13 mouse cellular contexts compared by ENCODE assay signal in the genomic region with DNA sequence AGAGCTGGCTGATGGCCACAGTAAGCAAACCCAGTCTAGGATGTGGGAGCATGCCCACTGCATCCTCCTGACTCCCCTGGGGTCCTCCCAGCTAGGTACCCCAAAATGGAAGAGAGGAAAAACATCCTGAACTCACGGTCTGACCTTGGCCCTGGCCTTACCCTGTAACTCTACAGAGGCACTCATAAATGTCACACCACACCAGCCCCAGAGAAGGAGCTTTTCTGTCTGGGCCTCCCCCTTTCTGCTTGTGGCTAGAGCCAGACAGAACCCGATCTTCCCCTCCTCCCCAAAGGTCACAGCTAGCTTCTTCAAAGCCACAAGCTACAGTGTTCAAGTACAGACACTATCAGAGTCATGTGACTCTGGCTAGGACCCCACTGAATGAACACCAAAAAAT. TPM values are rescaled to one million over a fixed set of nuclear protein-coding genes. Genes with fewer than 3 reads are reported as not detected.
DNase-seq lines count a peak whose midpoint lies in the region; ATAC-seq and TF ChIP-seq lines count a peak whose summit lies in the region.
"Had no signal": no experiment of that assay in that cellular context is flagged by ENCODE, and none has a peak within 500 bp of the region (broad histone marks: within the 10 kb centered on the region; RNA-seq: fewer than 3 reads in every experiment).

No protein-coding gene starts in this region.

- ATAC-seq in liver, embryonic 12.5 days: no peak
- ATAC-seq in forebrain, postnatal 0 days: no peak

- 22% methylated on average over 2 of the region's 2 CpGs for WGBS in spleen, adult 2 months
- WGBS in liver, embryonic 12.5 days (ENCODE audit: insufficient replicate concordance): 49% methylated on average over 2 of the region's 2 CpGs
- 74% methylated on average over 2 of the region's 2 CpGs for WGBS in forebrain, postnatal 0 days

- H3K4me2 ChIP-seq in liver, embryonic 12.5 days: peak overlapping the region; percentile 22; the same call in 1 of the 2 replicates
- no peak overlapping the region for H3K4me2 ChIP-seq in forebrain, postnatal 0 days (ENCODE audit: low read depth)
- H3K4me2 ChIP-seq: hindbrain, embryonic 14.5 days; limb, embryonic 15.5 days had no signal

- peaks cover 24% of the 10 kb centered on the region for H3K36me3 ChIP-seq in spleen, adult 2 months (ENCODE audit: control insufficient read depth, insufficient read depth, low read length)
- peaks cover 7% of the 10 kb centered on the region; the same call in 1 of the 2 replicates for H3K36me3 ChIP-seq in liver, embryonic 12.5 days
- H3K36me3 ChIP-seq in forebrain, postnatal 0 days (ENCODE audit: insufficient read depth): no peaks in the 10 kb centered on the region
- H3K36me3 ChIP-seq: limb, embryonic 15.5 days had no signal

- H3K9me3 ChIP-seq in liver, embryonic 12.5 days (replicated peaks): no peaks in the 10 kb centered on the region
- H3K9me3 ChIP-seq in forebrain, postnatal 0 days (ENCODE audit: low read length): no peaks in the 10 kb centered on the region
- H3K9me3 ChIP-seq: limb, embryonic 15.5 days had no signal

- no peak for TF ChIP-seq CTCF in spleen, adult 2 months (IDR thresholded peaks at IDR 0.05; ENCODE audit: extremely low read depth, insufficient read depth, insufficient read length, insufficient replicate concordance)
- TF ChIP-seq CTCF in forebrain, postnatal 0 days (IDR thresholded peaks at IDR 0.05; ENCODE audit: low read depth): no peak

- H3K4me1 ChIP-seq in spleen, adult 2 months (ENCODE audit: control insufficient read depth, insufficient read depth, insufficient read length): peaks cover 14% of the 10 kb centered on the region; the same call in 1 of the 2 replicates
- peaks cover 29% of the 10 kb centered on the region for H3K4me1 ChIP-seq in liver, embryonic 12.5 days
- no peaks in the 10 kb centered on the region for H3K4me1 ChIP-seq in forebrain, postnatal 0 days (ENCODE audit: insufficient read depth)
- H3K4me1 ChIP-seq: limb, embryonic 15.5 days had no signal

- peak overlapping the region; percentile 14 for H3K9ac ChIP-seq in liver, embryonic 12.5 days
- H3K9ac ChIP-seq in forebrain, postnatal 0 days: no peak overlapping the region
- H3K9ac ChIP-seq: hindbrain, embryonic 14.5 days; limb, embryonic 15.5 days had no signal

- no peak for TF ChIP-seq POLR2A in spleen, adult 2 months (IDR thresholded peaks at IDR 0.05; ENCODE audit: low read depth, low read length)

- DNase-seq in spleen, adult 2 months (ENCODE audit: low read depth in 1 of 2, low spot score in 2 of 2): no peak
- DNase-seq in spleen, postnatal 10 days (ENCODE audit: low spot score in 2 of 2): no peak
- DNase-seq in T-cell, adult 2 months (ENCODE audit: low spot score): peak; percentile 41
- peak; percentile 49 for DNase-seq in naive thymus-derived CD4-positive, alpha-beta T cell, adult 2 months (ENCODE audit: low read depth)
- DNase-seq in left cerebral cortex, postnatal 10 days (ENCODE audit: extremely low spot score in 1 of 2, low spot score in 2 of 2): no peak
- DNase-seq in forebrain, postnatal 0 days: no peak
- DNase-seq: cerebellum, postnatal 10 days; kidney, adult 18-20 months; kidney, postnatal 4 days; right cerebral cortex, adult 18-20 months had no signal

- intact Hi-C loops in left cerebral cortex, postnatal 10 days (cut with DNase I): no loop called here

- H3K27ac ChIP-seq in spleen, adult 2 months (ENCODE audit: insufficient read depth, low read length): peak overlapping the region; percentile 54
- H3K27ac ChIP-seq in liver, embryonic 12.5 days: peak overlapping the region; percentile 70
- H3K27ac ChIP-seq in forebrain, postnatal 0 days (ENCODE audit: low read depth, low read length): no peak overlapping the region
- H3K27ac ChIP-seq: hindbrain, embryonic 14.5 days; limb, embryonic 15.5 days had no signal

- no peak overlapping the region for H3K4me3 ChIP-seq in spleen, adult 2 months (ENCODE audit: extremely low read depth, insufficient read depth, insufficient read length)
- H3K4me3 ChIP-seq in liver, embryonic 12.5 days: no peak overlapping the region
- H3K4me3 ChIP-seq in forebrain, postnatal 0 days (ENCODE audit: low read depth, low read length): no peak overlapping the region
- H3K4me3 ChIP-seq: limb, embryonic 15.5 days had no signal

- no peaks in the 10 kb centered on the region for H3K27me3 ChIP-seq in spleen, adult 2 months (ENCODE audit: control insufficient read depth, insufficient read depth, low read length)
- H3K27me3 ChIP-seq in liver, embryonic 12.5 days (replicated peaks): no peaks in the 10 kb centered on the region
- H3K27me3 ChIP-seq in forebrain, postnatal 0 days (ENCODE audit: insufficient read depth, low read length): no peaks in the 10 kb centered on the region
- H3K27me3 ChIP-seq: limb, embryonic 15.5 days had no signal

RNA-seq across cellular contexts. Expression of a gene that starts 25.3 kb away (rescaled TPM):
- polyA plus RNA-seq in spleen, adult 2 months (2012; rRNA removed): 45.9 and 63.4 TPM in 2 replicates
- 4.9 TPM in 2 replicates for polyA plus RNA-seq in liver, embryonic 12.5 days (2016; fragmentation: Nextera tagmentation; extraction: Ambion mirVana)
- total RNA-seq in left cerebral cortex, postnatal 10 days (2021): 1 to 10 TPM; 2.8 to 3.6 TPM
- 3.7 and 10.7 TPM in 2 replicates for total RNA-seq in forebrain, postnatal 0 days (2014; rRNA removed)
- polyA plus RNA-seq in forebrain, postnatal 0 days (2015; fragmentation: Nextera tagmentation; extraction: Ambion mirVana): 1.5 and 2.4 TPM in 2 replicates

RNA-seq across cellular contexts. Expression of a gene that starts 26.6 kb away (rescaled TPM):
- 10.2 and 12.1 TPM in 2 replicates for polyA plus RNA-seq in spleen, adult 2 months (2012; rRNA removed)
- 3.5 and 3.9 TPM in 2 replicates for polyA plus RNA-seq in liver, embryonic 12.5 days (2016; fragmentation: Nextera tagmentation; extraction: Ambion mirVana)
- 10 to 100 TPM; 52.8 to 53.6 TPM for total RNA-seq in left cerebral cortex, postnatal 10 days (2021)
- 28.3 and 30.8 TPM in 2 replicates for total RNA-seq in forebrain, postnatal 0 days (2014; rRNA removed)
- polyA plus RNA-seq in forebrain, postnatal 0 days (2015; fragmentation: Nextera tagmentation; extraction: Ambion mirVana): 6.2 and 6.4 TPM in 2 replicates

Comparison
In these comparisons a context has a peak if more than half of its experiments do, and no peak if none do; other contexts are left out.
1. DNase-seq: peak in T-cell, adult 2 months (single experiment) and naive thymus-derived CD4-positive, alpha-beta T cell, adult 2 months (single experiment); none in spleen, adult 2 months (0 of 2), spleen, postnatal 10 days (0 of 2), left cerebral cortex, postnatal 10 days (0 of 2) and forebrain, postnatal 0 days (single experiment).